16 mouse cellular contexts compared by ENCODE assay signal in genomic region chr2:174668806-174669205, GRCm38 (mm10). TPM values are rescaled to one million over a fixed set of nuclear protein-coding genes. Genes with fewer than 3 reads are reported as not detected.
"Had no signal": no experiment of that assay in that cellular context is flagged by ENCODE, and none has a peak within 500 bp of the region (broad histone marks: within the 10 kb centered on the region; RNA-seq: fewer than 3 reads in every experiment).

No protein-coding gene starts in this region.

- H3K4me3 ChIP-seq: layer of hippocampus, adult 2 months; limb, embryonic 13.5 days; midbrain, embryonic 12.5 days; neural tube, embryonic 13.5 days; stomach, embryonic 15.5 days had no signal

- H3K9ac ChIP-seq: limb, embryonic 13.5 days; liver, embryonic 14.5 days; midbrain, embryonic 12.5 days; neural tube, embryonic 13.5 days; stomach, embryonic 15.5 days had no signal

- H3K27me3 ChIP-seq: stomach, embryonic 15.5 days had no signal

- H3K36me3 ChIP-seq: limb, embryonic 13.5 days; midbrain, embryonic 12.5 days; neural tube, embryonic 13.5 days; stomach, embryonic 15.5 days had no signal

- H3K4me2 ChIP-seq: limb, embryonic 13.5 days; midbrain, embryonic 12.5 days; neural tube, embryonic 13.5 days; stomach, embryonic 15.5 days had no signal

- DNase-seq: kidney, postnatal 10 days; kidney, postnatal 4 days; left cerebral cortex, postnatal 4 days; lung, adult 18-20 months; retina, postnatal 1 day; right cerebral cortex, postnatal 4 days; thymus, adult 2 months; thymus, postnatal 25 days had no signal

- ATAC-seq: midbrain, embryonic 16.5 days had no signal

- H3K9me3 ChIP-seq: limb, embryonic 13.5 days; midbrain, embryonic 12.5 days; neural tube, embryonic 13.5 days; stomach, embryonic 15.5 days had no signal

- H3K27ac ChIP-seq: layer of hippocampus, adult 2 months; limb, embryonic 13.5 days; liver, embryonic 14.5 days; midbrain, embryonic 12.5 days; neural tube, embryonic 13.5 days; stomach, embryonic 15.5 days had no signal

- H3K4me1 ChIP-seq: stomach, embryonic 15.5 days had no signal

RNA-seq across cellular contexts. Expression of gene Zfp831, which starts 25.5 kb away (rescaled TPM):
- polyA plus RNA-seq: lung, embryonic 16.5 days; midbrain, embryonic 16.5 days; neural tube, embryonic 13.5 days had no signal
